Mouse (Mus musculus): ENCODE data around the gene Mis18a.

- no peak for TF ChIP-seq CTCF (IDR thresholded peaks at IDR 0.05; ENCODE audit: control insufficient read depth, insufficient read depth, insufficient read length)
- no peak for TF ChIP-seq MAX (IDR thresholded peaks at IDR 0.05)
- no peak for TF ChIP-seq MYOD1 (IDR thresholded peaks at IDR 0.05; ENCODE audit: control insufficient read depth, insufficient read length, low read depth)
- no peak for TF ChIP-seq USF1 (IDR thresholded peaks at IDR 0.05; ENCODE audit: low read depth)
- TF ChIP-seq CEBPB (IDR thresholded peaks at IDR 0.05; ENCODE audit: low read depth), result no peak
- no peak for TF ChIP-seq MYOG (IDR thresholded peaks at IDR 0.05; ENCODE audit: control insufficient read depth, extremely low read depth, insufficient read length)
- no peak for TF ChIP-seq FOSL1 (IDR thresholded peaks at IDR 0.05; ENCODE audit: insufficient read depth, low read length, poor library complexity, severe bottlenecking)
Measured at GRCm38 (mm10) chr16:90738092-90738956, 11.1 kb upstream of the Mis18a start, which contains the start of gene Mrap.
